Mouse (Mus musculus) neural tube, embryonic 15.5 days (tissue): Measurements from ENCODE around the gene Aox2. TPM values are rescaled to one million over a fixed set of nuclear protein-coding genes. Genes with fewer than 3 reads are reported as not detected.

Source experiments
- ATAC-seq: fragments of 200-750 bp; cut with Nextera tagmentation; 2 replicates; pipeline ENCODE4 v1.8.0; 2017; ENCODE audit warnings: mild to moderate bottlenecking, moderate TSS enrichment, moderate library complexity; ENCODE audit not compliant: low FRiP score
- H3K27ac ChIP-seq: fragments of 300-500 bp; sonication (generic); replicated peaks from 2 replicates; pipeline ENCODE4 v1.5.1; 2015; ENCODE audit warnings: mild to moderate bottlenecking, inconsistent platforms
- H3K27me3 ChIP-seq: fragments of 300-500 bp; sonication (generic); replicated peaks from 2 replicates; pipeline ENCODE4 v1.6.1; 2015; ENCODE audit warnings: inconsistent platforms
- H3K36me3 ChIP-seq: fragments of 300-500 bp; sonication (generic); 2 replicates; pipeline ENCODE4 v1.6.1; 2015; ENCODE audit warnings: inconsistent platforms
- H3K4me1 ChIP-seq: fragments of 300-500 bp; sonication (generic); 2 replicates; pipeline ENCODE4 v1.6.1; 2015; ENCODE audit warnings: inconsistent platforms
- H3K4me2 ChIP-seq: fragments of 300-500 bp; sonication (generic); 2 replicates; pipeline ENCODE4 v1.6.1; 2015; ENCODE audit warnings: inconsistent platforms, mild to moderate bottlenecking, moderate library complexity
- H3K4me3 ChIP-seq: fragments of 300-500 bp; sonication (generic); replicated peaks from 2 replicates; pipeline ENCODE4 v1.5.1; 2015; ENCODE audit warnings: mild to moderate bottlenecking, inconsistent platforms
- H3K9ac ChIP-seq: fragments of 300-500 bp; sonication (generic); replicated peaks from 2 replicates; pipeline ENCODE4 v1.6.1; 2015; ENCODE audit warnings: mild to moderate bottlenecking, inconsistent platforms
- H3K9me3 ChIP-seq: fragments of 300-500 bp; sonication (generic); replicated peaks from 2 replicates; pipeline ENCODE4 v1.6.1; 2016; ENCODE audit warnings: inconsistent platforms
- WGBS: fragments of 180-500 bp; shearing (Covaris S2); methylation state at CpG from one replicate; pipeline ENCODE4 v1.1.7; 2015; ENCODE audit warnings: mixed read lengths; 5-methylcytosine and 5-hydroxymethylcytosine counted together
- polyA plus RNA-seq: library from polyadenylated mRNA; unstranded; fragments of >200 nt; fragmentation: Nextera tagmentation; extraction: Ambion mirVana; gene quantifications from 2 replicates; pipeline ENCODE4 v1.2.1, GENCODE M21; 2015

Gene Aox2
- polyA plus RNA-seq: 0.04 and 0.10 TPM in 2 replicates

DNA sequence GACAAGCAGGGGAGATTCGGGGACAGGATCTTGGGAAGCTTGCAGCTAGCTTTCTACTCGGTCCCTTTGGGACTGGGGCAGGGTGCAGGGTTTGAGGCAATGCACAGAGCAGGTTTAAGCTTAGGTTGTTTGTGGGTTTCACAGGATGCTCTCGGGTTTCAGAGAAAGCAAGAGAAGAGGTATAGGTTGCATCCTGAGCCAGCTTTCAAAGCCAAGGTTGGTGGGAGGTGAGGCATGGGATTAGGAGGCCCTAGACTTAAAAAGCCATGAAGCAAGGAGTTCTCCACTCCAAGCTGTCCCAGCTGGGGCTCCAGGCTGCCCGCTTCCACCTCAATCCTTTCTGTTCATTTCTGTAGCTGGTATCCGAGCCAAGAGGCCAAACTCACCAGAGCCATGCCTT, at the start of gene Aox2:
Gene Aox2, plus strand, starts transcription at position 301 of the 400 bp plus-strand sequence.
- H3K4me1 ChIP-seq: no peaks in the 10 kb centered on the region
- H3K9me3 ChIP-seq: no peaks in the 10 kb centered on the region
- no peak for ATAC-seq
- H3K4me2 ChIP-seq: no peak within 1 kb of the TSS
- H3K27ac ChIP-seq: no peak within 1 kb of the TSS
- WGBS: 81% methylated on average over 5 of the region's 5 CpGs
- no peaks in the 10 kb centered on the region for H3K27me3 ChIP-seq
- no peak within 1 kb of the TSS for H3K9ac ChIP-seq
- H3K36me3 ChIP-seq: no peaks in the 10 kb centered on the region
- H3K4me3 ChIP-seq: no peak within 1 kb of the TSS

DNA sequence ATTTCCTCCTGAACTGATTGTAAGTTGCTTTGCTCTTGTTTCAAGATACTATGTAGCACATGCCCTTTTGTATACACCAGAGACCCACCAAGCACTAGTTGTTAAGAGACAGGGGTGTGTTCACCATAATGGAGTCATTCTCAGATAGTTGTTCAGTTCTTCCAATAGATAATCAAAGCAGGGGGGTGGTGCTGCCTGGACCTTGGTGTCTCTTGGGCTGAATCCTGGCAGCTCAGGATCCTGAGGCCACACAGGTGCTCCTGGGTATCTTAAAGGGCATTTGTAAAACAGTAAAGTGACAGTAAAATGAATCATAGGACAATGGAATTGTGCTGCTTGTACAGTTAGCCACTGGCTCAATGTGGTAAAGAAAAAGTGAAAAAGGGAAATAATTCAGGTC, 49.2 kb upstream of the Aox2 start:
- H3K9me3 ChIP-seq: no peaks in the 10 kb centered on the region
- no peaks in the 10 kb centered on the region for H3K4me1 ChIP-seq
- no peak overlapping the region for H3K9ac ChIP-seq
- no peaks in the 10 kb centered on the region for H3K36me3 ChIP-seq
- H3K4me3 ChIP-seq: no peak overlapping the region
- no peak overlapping the region for H3K4me2 ChIP-seq
- ATAC-seq: no peak
- no peak overlapping the region for H3K27ac ChIP-seq
- no peaks in the 10 kb centered on the region for H3K27me3 ChIP-seq

DNA sequence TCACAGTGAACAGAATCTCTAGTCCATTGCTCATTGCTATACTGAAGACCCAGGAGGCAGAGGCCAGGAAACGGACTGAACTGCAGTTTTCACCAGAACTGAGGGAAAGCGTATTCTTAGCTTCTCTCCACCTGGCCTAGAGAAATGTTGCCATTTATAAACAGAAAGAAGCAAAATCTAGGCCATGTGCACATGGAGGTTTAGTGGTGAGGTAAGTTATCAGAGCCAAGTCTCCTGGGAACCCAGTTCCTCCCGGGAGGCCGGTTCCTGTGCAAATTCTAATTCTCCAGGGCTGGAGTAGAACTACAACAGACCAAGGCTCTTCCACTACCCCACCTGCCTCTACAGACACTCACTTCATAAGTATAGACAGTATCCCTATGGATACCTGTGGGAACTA, 48.4 kb upstream of the Aox2 start:
- WGBS: 92% methylated on average over 4 of the region's 4 CpGs
- Histone ChIP-seq H3K9ac (no peak overlapping the region), H3K4me3 (no peak overlapping the region), H3K36me3 (no peaks in the 10 kb centered on the region), H3K4me1 (no peaks in the 10 kb centered on the region), H3K4me2 (no peak overlapping the region), H3K9me3 (no peaks in the 10 kb centered on the region), H3K27me3 (no peaks in the 10 kb centered on the region), H3K27ac (no peak overlapping the region)
- ATAC-seq: no peak

DNA sequence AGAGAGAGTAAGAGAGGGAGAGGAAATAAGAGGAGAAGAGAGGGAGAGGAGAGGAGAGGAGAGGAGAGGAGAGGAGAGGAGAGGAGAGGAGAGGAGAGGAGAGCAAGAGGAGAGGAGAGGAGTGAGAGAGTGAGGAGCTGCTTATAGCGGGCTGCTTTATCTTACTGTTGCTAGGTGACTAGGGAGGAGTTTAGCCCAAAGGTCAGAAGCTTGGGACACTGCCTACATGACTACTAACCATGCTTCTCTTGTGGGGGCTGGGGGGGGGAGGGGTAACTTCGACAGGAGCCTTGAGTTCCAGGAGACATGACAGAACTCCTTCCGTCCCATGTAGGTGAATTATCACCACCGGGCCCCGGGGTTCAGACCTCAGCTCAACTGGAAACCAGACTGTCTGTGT, 47.6 kb upstream of the Aox2 start:
- Histone ChIP-seq H3K9ac (no peak overlapping the region), H3K9me3 (no peaks in the 10 kb centered on the region), H3K4me1 (no peaks in the 10 kb centered on the region), H3K4me2 (no peak overlapping the region), H3K36me3 (no peaks in the 10 kb centered on the region), H3K27ac (no peak overlapping the region), H3K27me3 (no peaks in the 10 kb centered on the region), H3K4me3 (no peak overlapping the region)
- WGBS: 54% methylated on average over 5 of the region's 5 CpGs
- ATAC-seq: no peak

DNA sequence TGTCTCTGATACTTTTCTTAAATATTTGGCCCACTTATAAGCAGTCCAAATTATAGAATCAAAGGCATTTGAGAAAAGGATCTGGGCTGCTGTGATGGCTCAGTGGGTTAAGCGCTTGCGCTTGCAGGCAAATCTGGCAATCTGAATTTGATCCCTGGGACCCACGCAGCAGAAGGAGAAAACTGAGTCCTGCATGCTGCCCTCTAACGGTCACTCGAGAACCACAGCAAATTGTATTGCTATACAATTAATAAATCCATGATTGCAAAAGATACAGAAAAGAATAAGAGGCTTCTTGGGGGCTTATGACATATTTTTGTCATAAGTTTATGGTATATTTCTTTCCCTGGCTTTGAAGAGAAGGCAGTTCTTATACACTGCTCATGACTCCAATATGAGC, 42.7 kb upstream of the Aox2 start:
- no peaks in the 10 kb centered on the region for H3K27me3 ChIP-seq
- 61% methylated on average over 5 of the region's 5 CpGs for WGBS

DNA sequence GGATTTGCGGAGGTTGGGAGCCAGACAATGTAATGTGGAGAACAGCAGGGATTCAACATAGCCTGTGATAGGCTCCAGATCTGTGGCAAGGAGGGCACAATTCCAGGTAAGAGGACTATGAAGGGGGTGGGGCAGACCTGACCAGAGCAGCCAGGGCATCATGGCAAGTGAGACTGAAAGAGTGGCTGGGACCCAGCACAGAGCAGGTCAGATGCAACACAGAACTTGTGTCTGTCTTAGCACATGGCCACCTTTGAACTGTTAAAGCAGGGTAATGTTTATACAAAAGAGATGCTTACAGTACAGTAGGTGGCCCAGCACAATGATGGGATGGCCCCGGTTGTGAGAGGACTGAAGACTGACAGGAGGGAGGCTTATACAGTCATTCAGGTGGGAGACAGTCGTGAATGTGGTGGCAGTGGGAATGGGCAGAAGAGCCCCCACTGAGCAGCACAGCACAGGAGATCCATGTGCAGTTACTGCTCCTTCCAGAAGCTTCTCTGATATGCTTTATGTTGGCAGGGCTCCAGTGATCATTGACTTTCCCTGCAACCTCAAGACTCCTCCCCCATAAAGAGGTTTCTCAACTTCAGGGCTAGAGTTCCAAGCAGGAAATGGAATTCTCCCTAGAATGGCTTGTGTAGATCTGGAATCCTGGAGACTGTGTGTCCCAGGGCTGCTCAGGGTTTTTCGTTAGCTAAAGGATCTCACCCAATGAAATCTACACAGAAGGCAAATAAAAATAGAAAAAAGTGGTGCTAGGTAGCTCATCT, 40.4 kb upstream of the Aox2 start:
- no peaks in the 10 kb centered on the region for H3K27me3 ChIP-seq
- no peak overlapping the region for H3K4me2 ChIP-seq
- H3K9ac ChIP-seq: no peak overlapping the region
- H3K36me3 ChIP-seq: no peaks in the 10 kb centered on the region
- H3K9me3 ChIP-seq: no peaks in the 10 kb centered on the region
- 80% methylated on average over 4 of the region's 4 CpGs for WGBS
- H3K4me1 ChIP-seq: no peaks in the 10 kb centered on the region
- ATAC-seq: no peak
- H3K4me3 ChIP-seq: no peak overlapping the region
- H3K27ac ChIP-seq: no peak overlapping the region

More for the DNA sequence above, 42.7 kb upstream of the Aox2 start:
- H3K4me3 ChIP-seq: no peak overlapping the region
- H3K27ac ChIP-seq: no peak overlapping the region
- no peak for ATAC-seq
- H3K4me1 ChIP-seq: no peaks in the 10 kb centered on the region
- H3K9ac ChIP-seq: no peak overlapping the region
- H3K4me2 ChIP-seq: no peak overlapping the region
- H3K9me3 ChIP-seq: no peaks in the 10 kb centered on the region
- H3K36me3 ChIP-seq: no peaks in the 10 kb centered on the region

DNA sequence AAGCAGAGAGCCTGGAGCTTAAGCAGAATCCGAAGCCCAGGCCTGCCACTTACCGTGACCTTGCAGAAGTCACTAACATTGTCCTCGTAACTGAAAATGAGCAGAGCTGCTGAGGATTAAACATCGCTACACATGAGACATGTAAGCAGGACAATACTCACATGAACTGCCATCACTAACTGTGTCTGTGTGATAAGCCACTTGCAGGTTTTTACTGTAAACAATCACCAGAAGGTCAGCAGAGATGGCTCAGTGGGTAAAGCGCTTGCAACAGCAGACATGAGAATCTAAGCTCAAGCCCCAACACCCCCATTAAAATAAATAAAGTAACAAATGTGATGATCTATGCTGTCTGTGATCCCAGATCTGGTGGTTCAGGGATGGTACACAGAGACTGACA, 39.7 kb upstream of the Aox2 start:
- Histone ChIP-seq H3K4me2 (no peak overlapping the region), H3K36me3 (no peaks in the 10 kb centered on the region), H3K9ac (no peak overlapping the region), H3K27me3 (no peaks in the 10 kb centered on the region), H3K4me3 (no peak overlapping the region), H3K9me3 (no peaks in the 10 kb centered on the region), H3K4me1 (no peaks in the 10 kb centered on the region), H3K27ac (no peak overlapping the region)
- ATAC-seq: no peak
- WGBS: 93% methylated on average over 5 of the region's 5 CpGs

DNA sequence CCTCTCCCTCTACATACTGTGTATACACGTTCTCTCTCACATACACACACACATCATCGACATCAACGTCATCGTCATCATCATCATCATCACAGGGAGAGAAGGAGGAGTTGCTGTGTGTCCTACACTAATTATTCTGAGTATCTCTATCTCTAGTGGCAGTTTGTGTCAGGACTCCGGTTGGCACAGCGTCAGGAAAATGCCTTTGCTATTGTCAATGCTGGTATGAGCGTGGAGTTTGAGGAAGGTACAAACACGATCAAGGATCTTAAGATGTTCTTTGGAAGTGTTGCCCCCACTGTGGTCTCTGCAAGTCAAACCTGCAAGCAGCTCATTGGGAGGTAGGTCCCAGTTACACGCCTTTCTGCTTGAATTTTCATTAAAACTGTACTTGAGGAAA, 39.2 kb upstream of the Aox2 start:
- H3K4me1 ChIP-seq: no peaks in the 10 kb centered on the region
- H3K9me3 ChIP-seq: no peaks in the 10 kb centered on the region
- WGBS: 97% methylated on average over 9 of the region's 9 CpGs
- no peak overlapping the region for H3K4me3 ChIP-seq
- no peaks in the 10 kb centered on the region for H3K27me3 ChIP-seq
- H3K36me3 ChIP-seq: no peaks in the 10 kb centered on the region
- H3K9ac ChIP-seq: no peak overlapping the region
- H3K27ac ChIP-seq: no peak overlapping the region
- ATAC-seq: no peak
- H3K4me2 ChIP-seq: no peak overlapping the region

DNA sequence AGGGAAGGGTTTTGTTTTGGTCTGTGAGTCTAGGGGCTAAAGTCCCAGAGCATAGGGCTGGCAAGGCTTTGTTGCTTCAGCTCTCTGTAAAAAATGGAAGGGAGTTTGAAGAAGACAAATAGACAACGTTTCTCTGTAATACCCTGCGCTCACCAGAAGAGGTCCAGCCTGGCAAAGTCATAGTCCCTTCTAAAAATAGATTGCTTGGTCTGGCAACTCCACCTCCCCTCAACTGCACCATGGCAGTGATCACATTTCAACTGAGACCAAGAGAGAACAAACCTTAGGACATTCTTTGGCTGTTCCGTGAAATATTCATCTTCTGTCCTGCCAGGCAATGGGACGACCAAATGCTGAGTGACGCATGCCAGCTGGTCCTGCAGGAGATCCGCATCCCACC, 37.8 kb upstream of the Aox2 start:
- Histone ChIP-seq H3K4me2 (no peak overlapping the region), H3K27ac (no peak overlapping the region), H3K4me3 (no peak overlapping the region), H3K36me3 (no peaks in the 10 kb centered on the region), H3K27me3 (no peaks in the 10 kb centered on the region), H3K4me1 (no peaks in the 10 kb centered on the region), H3K9ac (no peak overlapping the region), H3K9me3 (no peaks in the 10 kb centered on the region)
- 76% methylated on average over 6 of the region's 6 CpGs for WGBS
- no peak for ATAC-seq

DNA sequence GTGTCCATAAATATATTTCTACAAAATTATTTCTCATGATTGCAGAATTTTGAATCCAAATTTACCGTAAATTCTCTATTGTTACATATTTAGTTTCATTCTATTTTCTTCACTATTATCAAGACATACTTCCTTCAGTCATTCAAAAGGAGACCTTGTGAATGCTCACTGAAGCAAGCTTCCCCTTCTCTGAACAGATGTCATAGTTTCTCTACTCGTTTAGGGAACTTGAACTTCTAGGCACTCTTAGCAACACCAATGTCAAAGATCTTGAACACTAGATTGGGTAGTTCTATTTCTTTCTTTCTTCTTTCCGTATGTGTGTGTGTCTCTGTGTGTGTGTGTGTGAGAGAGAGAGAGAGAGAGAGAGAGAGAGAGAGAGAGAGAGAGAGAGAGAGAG, 33.6 kb upstream of the Aox2 start:
- WGBS: 82% methylated on average over 3 of the region's 3 CpGs

DNA sequence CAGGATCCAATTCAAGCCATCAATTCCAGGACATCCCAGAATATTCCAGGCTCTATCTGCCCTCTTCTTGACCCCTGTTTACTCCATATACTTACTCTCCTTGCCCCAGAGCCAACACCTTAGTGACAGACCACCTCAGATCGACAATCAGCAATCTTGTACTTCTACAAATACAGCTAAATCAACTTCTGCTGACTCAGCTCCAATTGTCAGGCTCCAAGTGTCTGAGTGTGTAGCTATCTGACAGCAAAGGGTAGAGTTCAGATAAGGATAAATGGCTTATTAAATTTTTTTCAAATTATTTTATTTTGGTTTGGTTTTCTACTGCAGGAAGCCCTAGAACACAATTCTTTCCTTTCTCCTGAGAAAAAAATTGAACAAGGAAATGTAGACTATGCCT, 29.6 kb upstream of the Aox2 start:
- H3K36me3 ChIP-seq: no peaks in the 10 kb centered on the region
- no peak overlapping the region for H3K9ac ChIP-seq
- ATAC-seq: no peak
- WGBS: 87% methylated on average over 1 of the region's 1 CpGs
- no peak overlapping the region for H3K27ac ChIP-seq
- no peaks in the 10 kb centered on the region for H3K4me1 ChIP-seq
- no peak overlapping the region for H3K4me2 ChIP-seq
- H3K4me3 ChIP-seq: no peak overlapping the region
- no peaks in the 10 kb centered on the region for H3K27me3 ChIP-seq
- H3K9me3 ChIP-seq: no peaks in the 10 kb centered on the region

More for the DNA sequence above, 33.6 kb upstream of the Aox2 start:
- Histone ChIP-seq H3K4me1 (no peaks in the 10 kb centered on the region), H3K4me3 (no peak overlapping the region), H3K27me3 (no peaks in the 10 kb centered on the region), H3K4me2 (no peak overlapping the region), H3K9ac (no peak overlapping the region), H3K9me3 (no peaks in the 10 kb centered on the region), H3K36me3 (no peaks in the 10 kb centered on the region), H3K27ac (no peak overlapping the region)
- no peak for ATAC-seq

DNA sequence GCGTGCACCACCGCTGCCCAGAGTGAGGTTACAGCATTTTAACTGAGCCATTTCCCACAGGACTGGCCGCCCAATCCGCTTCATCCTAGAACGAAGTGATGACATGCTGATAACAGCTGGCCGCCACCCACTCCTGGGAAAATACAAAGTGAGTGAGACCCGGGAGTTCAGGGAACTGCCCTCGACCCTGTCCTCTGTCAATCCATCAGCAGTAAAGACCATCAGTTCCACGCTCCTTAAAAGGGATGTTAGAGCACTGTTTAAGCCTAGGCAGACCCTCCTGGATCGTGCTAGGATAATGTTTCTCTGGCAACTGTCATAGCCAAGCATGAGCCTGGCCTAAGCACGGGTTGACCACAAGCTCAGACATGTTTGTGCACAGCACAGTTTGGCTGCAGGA, 24.7 kb upstream of the Aox2 start:
- H3K4me1 ChIP-seq: no peaks in the 10 kb centered on the region
- no peak overlapping the region for H3K4me3 ChIP-seq
- no peak overlapping the region for H3K27ac ChIP-seq
- no peak for ATAC-seq
- 83% methylated on average over 11 of the region's 11 CpGs for WGBS
- no peak overlapping the region for H3K4me2 ChIP-seq
- no peaks in the 10 kb centered on the region for H3K36me3 ChIP-seq
- no peak overlapping the region for H3K9ac ChIP-seq
- no peaks in the 10 kb centered on the region for H3K27me3 ChIP-seq
- H3K9me3 ChIP-seq: no peaks in the 10 kb centered on the region
